8 mouse cellular contexts compared by ENCODE assay signal in the genomic region with DNA sequence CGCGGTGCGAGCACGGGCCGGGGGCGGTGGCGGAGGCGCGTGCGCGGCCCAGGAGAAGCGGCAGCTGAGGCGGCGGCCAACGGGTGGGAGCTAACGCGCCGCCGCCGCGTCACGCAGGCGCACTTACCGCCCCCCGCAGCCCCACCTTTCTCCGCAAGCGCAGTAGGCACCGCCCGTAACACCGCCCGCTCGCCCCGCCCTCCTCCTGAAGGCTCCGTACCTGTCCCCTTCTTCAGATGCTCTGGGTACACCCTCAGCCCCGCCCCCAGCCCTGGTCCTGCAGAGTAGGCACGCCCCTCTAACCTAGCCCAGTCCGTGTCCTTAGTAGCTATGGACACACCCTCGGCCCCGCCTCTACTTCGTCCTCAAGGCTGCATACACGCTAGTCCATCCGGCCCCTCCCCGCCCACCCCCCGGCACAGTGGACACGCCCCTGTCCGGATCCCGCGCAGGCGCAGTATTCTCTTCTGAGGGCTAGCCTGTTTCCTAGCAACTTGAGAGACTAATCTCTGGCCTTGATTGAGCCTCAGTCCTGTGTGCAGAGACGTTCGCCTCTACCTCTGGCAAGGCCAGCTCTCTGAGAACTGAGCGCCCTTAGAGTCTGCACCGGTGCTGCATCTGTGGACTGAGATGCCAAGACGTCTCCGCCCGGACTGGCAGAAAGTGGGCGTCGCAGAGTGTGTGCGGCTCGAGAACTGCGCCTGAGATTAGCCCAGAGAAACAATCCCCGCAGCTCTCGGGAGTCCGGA. TPM values are rescaled to one million over a fixed set of nuclear protein-coding genes. Genes with fewer than 3 reads are reported as not detected.
DNase-seq lines count a peak whose midpoint lies in the region; ATAC-seq lines count a peak whose summit lies in the region.

A gene (minus strand): TSS at position 124 of the 749 bp plus-strand sequence.

- H3K9ac ChIP-seq in hindbrain, embryonic 15.5 days: peak within 1 kb of the TSS; percentile 96

- H3K4me1 ChIP-seq in hindbrain, embryonic 15.5 days (replicated peaks): peaks cover 49% of the 10 kb centered on the region

- DNase-seq in T-cell, adult 2 months (ENCODE audit: low spot score): peak; percentile 98
- DNase-seq in cerebellum, postnatal 36 days: peak; percentile 100
- peak; percentile 99 for DNase-seq in frontal cortex, postnatal 36 days (ENCODE audit: low spot score in 2 of 2)
- DNase-seq in left cerebral cortex, adult 11 months (ENCODE audit: low spot score): peak; percentile 98
- DNase-seq in lung, postnatal 4 days: peak; percentile 100
- DNase-seq in retina, postnatal 7 days (ENCODE audit: low read depth, low spot score): peak; percentile 99
- peak; percentile 96 for DNase-seq in urinary bladder, adult 2 months (ENCODE audit: low spot score)

- H3K27ac ChIP-seq in hindbrain, embryonic 15.5 days (replicated peaks): peak within 1 kb of the TSS; percentile 93

- H3K36me3 ChIP-seq in hindbrain, embryonic 15.5 days: no peaks in the 10 kb centered on the region

- WGBS in hindbrain, embryonic 15.5 days: under 1% methylated on average over 45 of the region's 64 CpGs

- H3K27me3 ChIP-seq in hindbrain, embryonic 15.5 days: no peaks in the 10 kb centered on the region

- no peaks in the 10 kb centered on the region for H3K9me3 ChIP-seq in hindbrain, embryonic 15.5 days

- H3K4me2 ChIP-seq in hindbrain, embryonic 15.5 days: peak within 1 kb of the TSS; percentile 74

- peak within 1 kb of the TSS; percentile 94 for H3K4me3 ChIP-seq in hindbrain, embryonic 15.5 days

- peak; percentile 99 for ATAC-seq in hindbrain, embryonic 15.5 days (ENCODE audit: low FRiP score, low read depth)

RNA-seq across cellular contexts. Expression of the gene that starts here (rescaled TPM):
- 71.7 and 77.2 TPM in 2 replicates for polyA plus RNA-seq in hindbrain, embryonic 15.5 days (2015; fragmentation: Nextera tagmentation; extraction: Ambion mirVana)
- 7.4 and 12.4 TPM in 2 replicates for polyA plus RNA-seq in urinary bladder, adult 2 months (2012; rRNA removed)

Comparison
In these comparisons a context has a peak if more than half of its experiments do, and no peak if none do; other contexts are left out.
1. Peak in every context shown above with its lines: DNase-seq, ATAC-seq, H3K4me3 ChIP-seq and H3K27ac ChIP-seq.